Mouse (Mus musculus) forebrain, embryonic 13.5 days (tissue): Measurements from ENCODE around the gene Nln. TPM values are rescaled to one million over a fixed set of nuclear protein-coding genes. Genes with fewer than 3 reads are reported as not detected.

ENCODE experiments used
- ATAC-seq: fragments of 200-750 bp; cut with Nextera tagmentation; 2 replicates; pipeline ENCODE4 v1.8.0; 2017
- H3K27ac ChIP-seq: fragments of 300-500 bp; sonication (generic); 2 replicates; pipeline ENCODE4 v1.5.1; 2015; ENCODE audit warnings: inconsistent platforms, mild to moderate bottlenecking, moderate library complexity
- H3K27me3 ChIP-seq: fragments of 300-500 bp; sonication (generic); 2 replicates; pipeline ENCODE4 v1.6.1; 2015; ENCODE audit warnings: mild to moderate bottlenecking, inconsistent platforms
- H3K36me3 ChIP-seq: fragments of 300-500 bp; sonication (generic); 2 replicates; pipeline ENCODE4 v1.6.1; 2015; ENCODE audit warnings: mild to moderate bottlenecking, inconsistent platforms; ENCODE audit not compliant: poor library complexity, severe bottlenecking
- H3K4me1 ChIP-seq: fragments of 300-500 bp; sonication (generic); 2 replicates; pipeline ENCODE4 v1.6.1; 2015; ENCODE audit warnings: inconsistent platforms
- H3K4me2 ChIP-seq: fragments of 300-500 bp; sonication (generic); 2 replicates; pipeline ENCODE4 v1.6.1; 2015; ENCODE audit warnings: inconsistent platforms, mild to moderate bottlenecking, moderate library complexity
- H3K4me3 ChIP-seq: fragments of 300-500 bp; sonication (generic); 2 replicates; pipeline ENCODE4 v1.5.1; 2015; ENCODE audit warnings: mild to moderate bottlenecking, inconsistent platforms
- H3K9ac ChIP-seq: fragments of 300-500 bp; sonication (generic); 2 replicates; pipeline ENCODE4 v1.6.1; 2015; ENCODE audit warnings: mild to moderate bottlenecking, inconsistent platforms
- H3K9me3 ChIP-seq: fragments of 300-500 bp; sonication (generic); replicated peaks from 2 replicates; pipeline ENCODE4 v1.6.1; 2016; ENCODE audit warnings: inconsistent platforms
- WGBS: fragments of 180-500 bp; shearing (Covaris S2); methylation state at CpG from one replicate; pipeline ENCODE4 v1.1.7; 2015; 5-methylcytosine and 5-hydroxymethylcytosine counted together
- polyA plus RNA-seq: library from polyadenylated mRNA; unstranded; fragments of >200 nt; fragmentation: Nextera tagmentation; extraction: Ambion mirVana; gene quantifications from 2 replicates; pipeline ENCODE4 v1.2.1, GENCODE M21; 2015

The Nln gene
- polyA plus RNA-seq, 1 experiment from 2014 or later, result 22.3 TPM

DNA sequence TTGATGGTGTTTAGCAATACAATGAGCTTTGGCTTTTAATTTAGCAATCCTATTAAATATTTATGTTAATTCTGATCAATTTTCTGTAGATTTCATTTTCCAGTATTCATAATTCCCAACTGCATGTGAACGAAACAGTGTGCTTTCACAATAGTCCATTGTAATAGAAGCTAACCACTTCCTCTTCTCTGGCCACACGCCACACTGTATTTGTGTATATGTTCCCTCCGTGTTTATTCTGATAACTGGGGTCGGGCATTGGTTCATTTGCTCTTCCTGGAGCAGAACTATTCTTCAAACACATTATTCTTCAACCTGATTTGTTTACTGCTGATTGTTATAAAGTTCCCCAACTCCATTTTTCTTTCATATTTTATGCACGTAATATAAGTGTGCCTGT lies 135.4 kb downstream of the Nln start:
- Histone ChIP-seq H3K9ac (no peak overlapping the region), H3K27me3 (no peaks in the 10 kb centered on the region), H3K4me3 (no peak overlapping the region), H3K27ac (no peak overlapping the region), H3K4me1 (peaks cover 10% of the 10 kb centered on the region), H3K36me3 (no peaks in the 10 kb centered on the region), H3K9me3 (no peaks in the 10 kb centered on the region), H3K4me2 (no peak overlapping the region)
- ATAC-seq, result no peak
- 84% methylated on average over 5 of the region's 5 CpGs for WGBS

Other genes starting within 250 kb of the Nln start
- 14.8 and 15.6 TPM in 2 replicates for gene Erbin, start 189.1 kb downstream of the Nln start, polyA plus RNA-seq
- gene Sgtb, start 127 bp upstream of the Nln start, polyA plus RNA-seq, result 24.6 and 27.8 TPM in 2 replicates
- gene Trappc13, start 68.9 kb upstream of the Nln start, polyA plus RNA-seq, result 82.8 and 85.2 TPM in 2 replicates
- gene Trim23, start 69.2 kb upstream of the Nln start, polyA plus RNA-seq, result 28.4 and 33.9 TPM in 2 replicates
- 67.1 and 74.6 TPM in 2 replicates for gene Cenpk, start 119.0 kb upstream of the Nln start, polyA plus RNA-seq
- 13.6 and 14.3 TPM in 2 replicates for gene Ppwd1, start 119.2 kb upstream of the Nln start, polyA plus RNA-seq
- 2.2 and 2.8 TPM in 2 replicates for gene Adamts6, start 178.2 kb upstream of the Nln start, polyA plus RNA-seq